Mouse (Mus musculus): ENCODE measurements around the gene D330045A20Rik.
"Not testable (repeated sequence)": the region's sequence is repeated elsewhere in the genome, so short reads cannot be mapped to it uniquely, and the experiment has no call there.

Gene D330045A20Rik

GRCm38 (mm10) chrX:139480022-139480894, at the start of gene D330045A20Rik:
Gene D330045A20Rik (plus strand): TSS chrX:139480367.
- DNase-seq (ENCODE audit: low spot score in 2 of 2): peak in 1 of 2 experiments; percentile 2

- DNase-seq (ENCODE audit: low spot score in 2 of 2): no peak
Observed at GRCm38 (mm10) chrX:139432550-139432949, 47.6 kb upstream of the D330045A20Rik start.

- DNase-seq (ENCODE audit: low spot score in 2 of 2): no peak
Observed at GRCm38 (mm10) chrX:139435202-139435601, 45.0 kb upstream of the D330045A20Rik start.

GRCm38 (mm10) chrX:139441057-139441456, 39.1 kb upstream of the D330045A20Rik start:
- DNase-seq (ENCODE audit: low spot score in 2 of 2): not testable (repeated sequence)

- no peak for DNase-seq (ENCODE audit: low spot score in 2 of 2)
Observed at GRCm38 (mm10) chrX:139456812-139457211, 23.4 kb upstream of the D330045A20Rik start.

GRCm38 (mm10) chrX:139482083-139482482, 1.9 kb downstream of the D330045A20Rik start:
- DNase-seq (ENCODE audit: low spot score in 2 of 2): no peak

- no peak for DNase-seq (ENCODE audit: low spot score in 2 of 2)
Observed at GRCm38 (mm10) chrX:139484974-139485373, 4.8 kb downstream of the D330045A20Rik start.

GRCm38 (mm10) chrX:139516156-139516555, 36.0 kb downstream of the D330045A20Rik start:
- no peak for DNase-seq (ENCODE audit: low spot score in 2 of 2)

- no peak for DNase-seq (ENCODE audit: low spot score in 2 of 2)
Observed at GRCm38 (mm10) chrX:139519251-139519650, 39.1 kb downstream of the D330045A20Rik start.

- no peak for DNase-seq (ENCODE audit: low spot score in 2 of 2)
Observed at GRCm38 (mm10) chrX:139524303-139525091, 44.3 kb downstream of the D330045A20Rik start.

- no peak for DNase-seq (ENCODE audit: low spot score in 2 of 2)
Observed at GRCm38 (mm10) chrX:139525724-139526123, 45.6 kb downstream of the D330045A20Rik start.

GRCm38 (mm10) chrX:139526984-139527383, 46.8 kb downstream of the D330045A20Rik start:
- DNase-seq (ENCODE audit: low spot score in 2 of 2): no peak

GRCm38 (mm10) chrX:139529678-139530077, 49.5 kb downstream of the D330045A20Rik start:
- no peak for DNase-seq (ENCODE audit: low spot score in 2 of 2)

- no peak for DNase-seq (ENCODE audit: low spot score in 2 of 2)
Observed at GRCm38 (mm10) chrX:139532293-139532692, 52.1 kb downstream of the D330045A20Rik start.

GRCm38 (mm10) chrX:139537641-139538397, 57.7 kb downstream of the D330045A20Rik start:
- DNase-seq (ENCODE audit: low spot score in 2 of 2): no peak

- no peak for DNase-seq (ENCODE audit: low spot score in 2 of 2)
Observed at GRCm38 (mm10) chrX:139543726-139544125, 63.6 kb downstream of the D330045A20Rik start.

- no peak for DNase-seq (ENCODE audit: low spot score in 2 of 2)
Observed at GRCm38 (mm10) chrX:139550456-139550855, 70.3 kb downstream of the D330045A20Rik start.

- no peak for DNase-seq (ENCODE audit: low spot score in 2 of 2)
Observed at GRCm38 (mm10) chrX:139552090-139552489, 71.9 kb downstream of the D330045A20Rik start.

- no peak for DNase-seq (ENCODE audit: low spot score in 2 of 2)
Observed at GRCm38 (mm10) chrX:139562255-139562924, 82.2 kb downstream of the D330045A20Rik start.

GRCm38 (mm10) chrX:139562925-139563461, 82.8 kb downstream of the D330045A20Rik start, which contains the start of gene Rnf128:
Gene Rnf128 (plus strand): TSS chrX:139563316.
- no peak for DNase-seq (ENCODE audit: low spot score in 2 of 2)

GRCm38 (mm10) chrX:139570054-139570453, 89.9 kb downstream of the D330045A20Rik start:
- no peak for DNase-seq (ENCODE audit: low spot score in 2 of 2)

Data from frontal cortex, postnatal 25 days (tissue).